Mouse (Mus musculus) limb, embryonic 10.5 days (tissue): ENCODE results near the gene Osr1. TPM values are rescaled to one million over a fixed set of nuclear protein-coding genes. Genes with fewer than 3 reads are reported as not detected.
A peak's percentile ranks its signal among the peaks of the same experiment; 100 is the strongest.

Experiments
- DNase-seq: peaks from one replicate; pipeline ENCODE4 v3.0.0-alpha.2; 2017; ENCODE audit warnings: low spot score
- H3K27ac ChIP-seq: fragments of 300-500 bp; sonication (generic); 2 replicates; pipeline ENCODE4 v1.5.1; 2016; ENCODE audit warnings: mild to moderate bottlenecking
- H3K27me3 ChIP-seq: fragments of 300-500 bp; sonication (generic); 2 replicates; pipeline ENCODE4 v1.6.1; 2016; ENCODE audit warnings: low read depth, mild to moderate bottlenecking; ENCODE audit not compliant: poor library complexity, severe bottlenecking
- H3K36me3 ChIP-seq: fragments of 300-500 bp; sonication (generic); 2 replicates; pipeline ENCODE4 v1.6.1; 2016; ENCODE audit warnings: mild to moderate bottlenecking, moderate library complexity
- H3K4me1 ChIP-seq: fragments of 300-500 bp; sonication (generic); 2 replicates; pipeline ENCODE4 v1.6.1; 2016
- H3K4me3 ChIP-seq: fragments of 300-500 bp; sonication (generic); 2 replicates; pipeline ENCODE4 v1.5.1; 2016; ENCODE audit warnings: mild to moderate bottlenecking, moderate library complexity
- H3K9me3 ChIP-seq: fragments of 300-500 bp; sonication (generic); replicated peaks from 2 replicates; pipeline ENCODE4 v1.6.1; 2016; ENCODE audit warnings: mild to moderate bottlenecking
- WGBS: fragments of 180-500 bp; shearing (Covaris S2); methylation state at CpG from one replicate; pipeline ENCODE4 v1.1.7; 2016; 5-methylcytosine and 5-hydroxymethylcytosine counted together
- polyA plus RNA-seq: library from polyadenylated mRNA; unstranded; fragments of >200 nt; fragmentation: Nextera tagmentation; extraction: Ambion mirVana; gene quantifications from 2 replicates; pipeline ENCODE4 v1.2.1, GENCODE M21; 2016

The Osr1 gene
- polyA plus RNA-seq = 21.3 and 38.3 TPM in 2 replicates

DNA sequence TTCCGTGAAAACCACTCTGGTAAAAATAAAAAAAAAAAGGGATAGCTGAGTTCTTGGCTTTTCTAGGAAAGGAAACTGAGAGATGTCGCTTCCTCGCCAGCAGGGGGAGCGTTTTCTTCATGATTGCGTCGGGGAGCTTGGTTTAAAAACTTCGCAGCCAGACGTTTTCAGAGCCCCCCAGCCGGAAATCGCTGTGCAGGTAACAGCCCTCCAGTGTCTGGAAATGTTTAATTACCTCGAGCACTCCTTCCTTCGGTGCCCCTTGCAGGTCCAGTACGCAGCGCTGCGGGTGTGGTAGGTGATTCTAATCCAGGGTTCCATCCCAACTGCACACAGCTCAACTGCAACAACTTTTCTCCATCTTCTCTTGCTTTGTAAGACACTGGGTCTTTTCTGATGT, at the start of gene Osr1:
Osr1 (plus strand) TSS at position 146 of the 400 bp plus-strand sequence.
- WGBS = 0% methylated on average over 15 of the region's 15 CpGs
- H3K36me3 ChIP-seq = no peaks in the 10 kb centered on the region
- H3K9me3 ChIP-seq = no peaks in the 10 kb centered on the region
- DNase-seq = peak; percentile 89
- H3K4me1 ChIP-seq = peaks cover 43% of the 10 kb centered on the region
- peaks cover 51% of the 10 kb centered on the region for H3K27me3 ChIP-seq
- peak within 1 kb of the TSS; percentile 77 for H3K27ac ChIP-seq
- peak within 1 kb of the TSS; percentile 49 for H3K4me3 ChIP-seq

DNA sequence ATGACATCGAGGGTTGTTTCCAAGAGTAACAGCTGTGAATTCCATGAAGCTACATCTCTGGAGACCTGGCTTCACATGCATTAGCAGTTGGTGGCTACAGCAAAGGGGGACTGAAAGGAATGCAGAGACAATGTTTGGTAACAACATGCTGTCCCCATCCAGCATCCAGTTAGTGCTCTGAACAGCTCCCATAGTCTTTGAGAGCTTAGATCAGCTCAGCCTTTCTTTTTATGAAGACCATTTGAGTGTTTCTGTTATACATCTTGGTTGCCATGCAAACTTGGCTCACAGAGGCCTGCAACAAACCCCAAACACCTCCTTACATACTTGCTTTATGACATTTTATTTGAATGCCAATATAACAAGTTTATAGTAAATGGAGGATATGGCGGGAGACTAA, 19.6 kb upstream of the Osr1 start:
- H3K27me3 ChIP-seq = no peaks in the 10 kb centered on the region
- no peaks in the 10 kb centered on the region for H3K4me1 ChIP-seq
- no peaks in the 10 kb centered on the region for H3K36me3 ChIP-seq
- 96% methylated on average over 2 of the region's 2 CpGs for WGBS
- no peak overlapping the region for H3K4me3 ChIP-seq
- DNase-seq = no peak
- no peak overlapping the region for H3K27ac ChIP-seq
- H3K9me3 ChIP-seq = no peaks in the 10 kb centered on the region

DNA sequence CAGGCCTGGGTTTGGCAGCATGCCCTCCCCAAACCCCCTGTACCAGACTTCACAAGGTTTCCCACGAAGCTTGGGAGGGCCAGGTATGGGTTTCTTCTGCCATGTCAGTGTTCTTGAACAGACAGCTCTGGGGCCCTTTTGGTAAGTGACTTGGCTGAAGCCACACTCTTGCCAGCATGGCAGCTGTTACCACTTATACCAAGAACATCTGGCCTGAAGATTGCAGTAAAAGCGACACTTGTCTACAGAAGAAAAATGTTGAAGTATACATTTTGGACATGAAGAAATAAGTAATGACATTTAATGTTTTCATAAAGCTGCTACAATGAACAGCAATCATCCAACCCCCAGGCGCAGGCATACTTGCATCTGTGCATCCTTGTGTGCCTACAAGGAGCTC, 5.0 kb upstream of the Osr1 start:
- 84% methylated on average over 3 of the region's 3 CpGs for WGBS
- DNase-seq = no peak
- H3K4me3 ChIP-seq = no peak overlapping the region

DNA sequence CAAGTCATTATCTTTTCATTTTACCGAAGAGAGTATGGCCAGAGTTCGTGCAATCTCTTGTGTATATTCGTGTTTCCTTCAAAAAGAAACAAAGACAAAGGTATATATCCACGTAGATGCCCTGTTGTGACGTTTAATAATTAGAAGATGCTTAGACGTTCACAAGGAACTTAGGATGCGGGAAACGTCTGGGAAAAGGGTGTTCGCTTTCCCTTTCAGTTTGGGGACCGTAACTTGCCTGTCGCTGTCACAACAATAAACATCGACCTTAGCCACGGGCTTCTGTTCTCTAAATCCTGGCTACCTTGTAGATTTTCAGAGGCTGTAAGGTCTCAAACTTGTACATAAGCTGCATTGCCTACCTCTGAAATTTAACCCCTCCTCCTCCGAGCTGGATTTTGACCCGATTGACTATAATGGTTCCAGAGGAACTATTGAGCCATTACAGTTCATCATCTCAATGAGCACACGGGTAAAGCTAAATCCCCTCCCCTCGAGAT, 630 bp downstream of the Osr1 start:
- DNase-seq = no peak
- WGBS = under 1% methylated on average over 17 of the region's 17 CpGs

More for the DNA sequence above, 5.0 kb upstream of the Osr1 start:
- Histone ChIP-seq H3K9me3 (no peaks in the 10 kb centered on the region), H3K27ac (no peak overlapping the region), H3K4me1 (0 out of 2 replicates have a peak, but pooled peaks cover 3% of the 10 kb centered on the region), H3K27me3 (peaks cover 16% of the 10 kb centered on the region; the same call in 1 of the 2 replicates), H3K36me3 (no peaks in the 10 kb centered on the region)

DNA sequence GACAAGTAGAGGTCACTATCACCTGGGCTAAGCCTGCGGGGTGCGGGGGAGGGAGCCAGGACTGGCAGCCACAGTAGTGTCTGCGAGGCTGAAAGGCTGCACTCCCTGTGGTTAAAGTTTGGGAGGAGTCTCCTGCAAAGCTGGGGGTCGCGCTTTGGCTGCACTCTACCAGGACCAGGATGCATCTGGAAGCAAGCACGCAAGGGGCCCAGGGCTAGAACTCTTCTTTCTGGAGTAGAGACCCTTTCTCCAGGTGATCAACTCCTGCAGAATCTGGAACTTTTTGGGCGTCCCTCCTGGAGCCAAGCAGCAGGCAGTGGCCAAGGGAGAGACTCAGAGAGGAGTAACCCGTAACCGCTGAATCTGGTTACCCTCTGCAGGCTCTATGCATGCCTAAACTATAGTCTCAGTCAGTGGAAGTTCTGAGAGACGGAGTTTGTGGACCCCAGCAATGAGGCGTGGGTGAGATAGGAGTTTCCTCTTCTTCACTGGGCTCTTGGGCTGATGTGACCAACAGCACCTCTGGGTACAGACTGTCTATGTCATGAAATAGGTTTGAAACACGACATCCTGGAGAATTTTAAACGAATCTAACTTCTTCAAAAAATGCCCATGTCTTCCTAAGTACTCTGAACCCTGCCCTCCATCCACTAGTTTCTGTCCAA, 1.5 kb downstream of the Osr1 start:
- Histone ChIP-seq H3K27ac (peak overlapping the region; percentile 38; the same call in 1 of the 2 replicates), H3K4me1 (peaks cover 56% of the 10 kb centered on the region), H3K9me3 (no peaks in the 10 kb centered on the region), H3K4me3 (peak overlapping the region; percentile 49), H3K36me3 (no peaks in the 10 kb centered on the region), H3K27me3 (peaks cover 65% of the 10 kb centered on the region)
- peak; percentile 48 for DNase-seq
- WGBS = 6% methylated on average over 13 of the region's 13 CpGs

More for the DNA sequence above, 630 bp downstream of the Osr1 start:
- H3K27me3 ChIP-seq = peaks cover 57% of the 10 kb centered on the region
- peak overlapping the region; percentile 77 for H3K27ac ChIP-seq
- no peaks in the 10 kb centered on the region for H3K9me3 ChIP-seq
- peaks cover 47% of the 10 kb centered on the region for H3K4me1 ChIP-seq
- H3K36me3 ChIP-seq = no peaks in the 10 kb centered on the region
- H3K4me3 ChIP-seq = peak overlapping the region; percentile 49

DNA sequence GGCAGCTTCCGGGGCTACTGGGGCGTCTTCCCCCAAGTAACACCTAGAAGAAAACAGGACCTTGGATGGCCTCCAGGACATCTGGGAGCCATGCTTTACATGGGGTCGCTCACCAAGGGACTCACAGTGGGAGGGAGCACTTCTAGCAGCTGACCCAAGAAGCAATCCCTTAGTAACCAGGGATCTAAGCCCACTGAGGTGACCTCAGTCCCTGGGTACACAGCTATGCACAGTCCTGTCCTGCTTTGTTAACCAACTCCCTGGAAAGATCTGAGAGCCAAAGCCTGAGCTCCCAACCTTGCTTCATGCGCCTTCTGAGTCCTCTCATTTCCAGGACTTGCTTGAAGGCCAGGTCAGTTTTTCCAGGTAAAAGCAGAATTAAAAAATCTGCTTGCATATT, 2.1 kb downstream of the Osr1 start:
- H3K9me3 ChIP-seq = no peaks in the 10 kb centered on the region
- H3K36me3 ChIP-seq = no peaks in the 10 kb centered on the region
- no peak overlapping the region for H3K27ac ChIP-seq
- 27% methylated on average over 4 of the region's 4 CpGs for WGBS
- no peak for DNase-seq
- peaks cover 62% of the 10 kb centered on the region for H3K4me1 ChIP-seq
- H3K4me3 ChIP-seq = no peak overlapping the region
- H3K27me3 ChIP-seq = peaks cover 71% of the 10 kb centered on the region

DNA sequence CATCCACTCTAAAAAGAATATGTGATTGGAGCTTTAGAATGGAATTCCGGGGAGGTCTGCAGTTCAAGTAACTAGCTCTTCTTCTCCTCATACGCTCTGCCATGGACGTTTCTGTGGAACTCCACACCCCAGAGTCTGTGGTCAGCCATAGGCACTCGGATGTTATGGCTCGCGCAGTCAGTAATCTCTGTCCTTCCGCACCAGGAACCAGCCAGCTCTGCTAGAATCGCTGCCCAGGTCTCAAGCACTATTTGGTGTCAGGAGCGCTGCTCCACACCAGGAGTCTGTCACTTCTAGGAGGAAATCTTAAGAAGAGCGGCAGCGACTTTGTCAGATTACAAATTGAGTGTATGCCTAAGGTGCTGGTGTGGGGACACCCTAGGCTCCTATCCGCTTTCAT, 3.8 kb downstream of the Osr1 start:
- DNase-seq = peak; percentile 43
- Histone ChIP-seq H3K36me3 (no peaks in the 10 kb centered on the region), H3K27me3 (peaks cover 78% of the 10 kb centered on the region), H3K4me3 (peak overlapping the region; percentile 63), H3K9me3 (no peaks in the 10 kb centered on the region), H3K27ac (peak overlapping the region; percentile 85; the same call in 1 of the 2 replicates), H3K4me1 (peaks cover 69% of the 10 kb centered on the region)
- 3% methylated on average over 12 of the region's 12 CpGs for WGBS

DNA sequence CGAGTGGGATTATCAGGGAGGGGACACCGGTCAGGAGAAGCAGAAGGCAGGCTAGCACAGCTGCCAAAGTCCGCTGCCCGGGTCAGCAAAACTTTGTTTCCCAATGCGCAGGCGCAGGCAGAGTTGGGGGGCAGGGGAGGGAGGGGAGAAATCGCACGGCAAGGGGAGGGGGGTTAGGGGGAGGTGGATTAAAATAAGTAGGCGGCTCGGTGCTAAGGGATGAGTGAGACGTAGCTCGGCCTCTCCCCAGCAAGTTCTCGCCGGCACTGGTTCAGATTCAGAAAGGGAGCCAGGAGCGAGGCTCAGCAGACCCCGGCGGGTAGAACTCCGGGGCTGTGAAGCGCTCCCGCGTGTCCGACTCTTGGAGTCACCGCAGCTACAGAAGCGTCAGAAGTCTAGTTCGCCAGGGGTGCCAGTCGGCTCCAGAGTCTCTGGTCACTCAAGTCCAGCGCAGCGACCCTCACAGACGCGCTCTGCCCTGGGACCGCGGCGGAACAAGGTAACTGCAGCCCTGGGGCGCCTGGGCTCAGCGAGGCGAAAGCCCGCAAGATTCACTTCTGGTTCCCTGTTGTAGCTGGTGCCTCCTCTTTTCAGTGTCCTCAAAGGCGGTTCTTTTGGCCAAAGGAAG, 4.4 kb downstream of the Osr1 start:
- peak overlapping the region; percentile 85 for H3K27ac ChIP-seq
- DNase-seq = peak; percentile 78

DNA sequence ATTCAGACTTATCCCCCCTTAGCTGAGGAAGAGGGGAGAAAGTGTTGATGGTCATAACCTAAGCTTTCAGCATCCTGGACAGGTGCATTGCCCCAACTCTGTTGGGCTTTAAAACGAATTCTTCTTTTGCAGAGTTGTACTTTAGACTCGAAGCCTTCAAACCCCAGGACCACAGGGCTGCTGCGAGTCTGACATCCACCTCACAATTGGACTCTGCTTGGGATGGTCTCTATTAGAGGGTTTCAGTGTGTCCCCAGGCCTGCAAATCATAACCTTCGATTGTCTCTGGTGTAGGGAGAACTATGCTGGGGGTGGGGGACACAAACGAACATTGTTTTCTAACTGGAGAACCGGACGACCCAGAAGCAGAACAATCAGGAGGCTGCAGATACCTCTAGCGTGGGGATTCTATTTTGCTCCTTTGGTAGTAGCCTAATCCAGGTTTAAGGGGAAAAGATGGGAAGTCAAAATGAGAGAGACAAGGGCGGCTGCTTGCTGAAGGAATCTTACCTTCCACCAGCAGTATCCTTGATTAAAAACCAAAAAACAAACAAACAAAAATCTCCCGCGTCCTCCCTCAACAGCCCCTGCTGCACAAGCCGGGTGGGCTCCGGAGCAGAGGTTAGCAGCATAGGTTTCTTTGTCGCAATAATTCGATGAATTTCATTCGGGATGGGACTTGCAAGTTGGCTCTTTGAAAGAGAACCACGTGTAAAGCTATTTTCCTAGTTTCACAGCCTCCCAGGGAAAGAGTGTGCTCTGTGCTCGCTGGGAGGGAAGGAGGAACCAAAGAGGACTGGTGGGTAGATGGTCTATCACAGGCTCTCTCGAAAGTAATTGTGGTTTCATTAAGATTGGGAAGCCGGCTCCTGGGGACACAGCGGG, 5.5 kb downstream of the Osr1 start:
- H3K9me3 ChIP-seq = no peaks in the 10 kb centered on the region
- peaks cover 80% of the 10 kb centered on the region for H3K4me1 ChIP-seq
- peak overlapping the region; percentile 63 for H3K4me3 ChIP-seq
- H3K36me3 ChIP-seq = no peaks in the 10 kb centered on the region
- DNase-seq = peak; percentile 47
- H3K27ac ChIP-seq = peak overlapping the region; percentile 85
- peaks cover 89% of the 10 kb centered on the region for H3K27me3 ChIP-seq
- 3% methylated on average over 21 of the region's 21 CpGs for WGBS

More for the DNA sequence above, 4.4 kb downstream of the Osr1 start:
- Histone ChIP-seq H3K27me3 (peaks cover 79% of the 10 kb centered on the region), H3K9me3 (no peaks in the 10 kb centered on the region), H3K4me3 (peak overlapping the region; percentile 63), H3K36me3 (no peaks in the 10 kb centered on the region), H3K4me1 (peaks cover 76% of the 10 kb centered on the region)
- under 1% methylated on average over 38 of the region's 38 CpGs for WGBS

DNA sequence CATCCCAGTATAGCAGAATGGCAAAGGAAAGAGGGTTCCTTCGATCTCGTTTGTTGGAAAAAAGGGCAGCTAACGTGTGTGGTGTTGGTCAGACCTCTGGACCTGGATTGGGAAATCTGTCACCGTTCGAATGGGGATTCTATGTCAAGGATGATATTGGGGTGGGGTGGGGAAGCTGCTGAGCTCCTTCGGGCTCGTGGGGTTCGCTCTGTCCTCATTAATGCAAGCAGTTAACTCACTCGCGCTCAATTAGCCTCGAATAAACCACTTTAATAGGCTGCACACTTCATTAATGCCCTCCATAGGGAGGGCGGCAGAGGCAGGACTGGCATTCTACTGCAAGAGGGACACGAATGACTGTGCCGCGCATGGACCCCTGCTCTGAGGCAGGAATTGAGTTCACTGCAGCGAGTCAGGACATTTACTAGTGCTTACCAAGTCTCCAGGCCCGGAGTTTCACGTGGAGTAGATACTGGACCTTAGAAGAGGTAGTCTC, 6.2 kb downstream of the Osr1 start:
- peak overlapping the region; percentile 63 for H3K4me3 ChIP-seq
- H3K36me3 ChIP-seq = no peaks in the 10 kb centered on the region
- H3K9me3 ChIP-seq = no peaks in the 10 kb centered on the region
- peak; percentile 53 for DNase-seq
- under 1% methylated on average over 18 of the region's 18 CpGs for WGBS
- peaks cover 94% of the 10 kb centered on the region for H3K27me3 ChIP-seq
- peaks cover 80% of the 10 kb centered on the region for H3K4me1 ChIP-seq
- peak overlapping the region; percentile 85 for H3K27ac ChIP-seq

DNA sequence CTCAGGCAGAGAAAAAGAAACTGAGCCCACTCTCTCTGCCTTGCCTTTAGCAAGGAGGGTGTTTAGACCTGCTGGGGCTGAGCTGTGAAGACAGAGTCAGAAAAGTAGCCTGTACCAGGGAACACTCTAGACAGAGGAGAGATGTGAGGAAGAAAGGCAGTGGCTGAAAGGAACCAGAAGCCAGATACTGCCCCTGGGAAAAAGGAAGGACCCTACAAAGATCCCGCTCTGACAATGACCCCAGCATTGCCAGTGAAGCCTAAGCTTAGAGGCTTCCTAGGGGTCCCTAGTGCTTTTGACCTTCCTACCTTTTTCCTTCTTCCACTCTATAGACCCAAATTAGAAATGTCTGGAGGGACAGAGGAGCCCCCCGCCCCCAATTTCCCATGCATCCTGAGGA, 7.7 kb downstream of the Osr1 start:
- 25% methylated on average over 2 of the region's 2 CpGs for WGBS
- H3K27ac ChIP-seq = peak overlapping the region; percentile 25; the same call in 1 of the 2 replicates
- no peaks in the 10 kb centered on the region for H3K36me3 ChIP-seq
- DNase-seq = no peak
- H3K27me3 ChIP-seq = peaks cover 94% of the 10 kb centered on the region
- peak overlapping the region; percentile 63; the same call in 1 of the 2 replicates for H3K4me3 ChIP-seq
- peaks cover 85% of the 10 kb centered on the region for H3K4me1 ChIP-seq
- H3K9me3 ChIP-seq = no peaks in the 10 kb centered on the region

DNA sequence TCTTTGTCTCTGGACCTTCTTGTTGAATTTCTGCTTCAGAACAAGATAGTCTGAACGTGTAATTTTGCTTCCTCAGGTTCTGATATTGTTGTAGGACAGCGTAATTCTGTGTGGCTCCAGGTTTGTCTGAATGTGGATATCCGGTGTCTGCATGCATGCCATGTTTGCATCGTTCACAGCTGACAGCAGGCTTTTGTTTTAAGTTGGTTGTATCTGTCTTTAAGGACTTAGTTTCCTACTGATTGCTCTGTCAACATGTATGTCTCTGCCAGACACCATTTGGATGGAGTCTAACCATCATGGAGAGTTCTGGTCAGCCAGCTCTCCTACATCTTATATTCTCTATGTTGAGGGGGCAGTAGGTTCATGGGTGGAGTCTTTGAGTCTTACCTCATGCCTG, 8.7 kb downstream of the Osr1 start:
- Histone ChIP-seq H3K4me3 (peak overlapping the region; percentile 47), H3K4me1 (peaks cover 78% of the 10 kb centered on the region), H3K9me3 (no peaks in the 10 kb centered on the region), H3K27me3 (peaks cover 94% of the 10 kb centered on the region), H3K27ac (no peak overlapping the region), H3K36me3 (no peaks in the 10 kb centered on the region)
- no peak for DNase-seq
- 25% methylated on average over 4 of the region's 4 CpGs for WGBS
